Mouse (Mus musculus) ES-E14 (cell line): Measurements from ENCODE around the gene Dapk1. TPM values are rescaled to one million over a fixed set of nuclear protein-coding genes. Genes with fewer than 3 reads are reported as not detected.

ENCODE experiments used
- DNase-seq: peaks from one replicate; pipeline ENCODE4 v3.0.0-alpha.2; 2013; ENCODE audit warnings: low read depth, low spot score
- H3K27ac ChIP-seq: 2 replicates; pipeline ENCODE4 v1.5.1; 2012; ENCODE audit warnings: low read depth, mild to moderate bottlenecking, low read length, moderate library complexity, mixed read lengths; ENCODE audit not compliant: poor library complexity, insufficient read depth, severe bottlenecking
- H3K36me3 ChIP-seq: 2 replicates; pipeline ENCODE4 v1.6.1; 2012; ENCODE audit warnings: mild to moderate bottlenecking, low read length, moderate library complexity, mixed read lengths; ENCODE audit not compliant: control insufficient read depth, poor library complexity, insufficient read depth, severe bottlenecking
- H3K4me1 ChIP-seq, 2 experiments: fragments of 150-350 bp in 1 of 2; sonication (generic) in 1 of 2; 2 replicates each; pipeline ENCODE4 v1.6.1; 2012; ENCODE audit warnings: low read length in 2 of 2, mild to moderate bottlenecking in 1 of 2, mixed read lengths in 1 of 2; ENCODE audit not compliant: control insufficient read depth in 2 of 2, insufficient read depth in 2 of 2, poor library complexity in 1 of 2
- H3K4me3 ChIP-seq, 2 experiments: fragments of 150-350 bp in 1 of 2; sonication (generic) in 1 of 2; 2 replicates each; pipeline ENCODE4 v1.5.1; 2012; ENCODE audit warnings: low read length in 2 of 2, low read depth in 1 of 2, mild to moderate bottlenecking in 1 of 2, mixed read lengths in 1 of 2; ENCODE audit not compliant: insufficient read depth in 1 of 2, poor library complexity in 1 of 2, severe bottlenecking in 1 of 2
- H3K9ac ChIP-seq: 2 replicates; pipeline ENCODE4 v1.6.1; 2012; ENCODE audit warnings: low read depth, mild to moderate bottlenecking, low read length, mixed read lengths; ENCODE audit not compliant: poor library complexity, insufficient read depth, severe bottlenecking
- H3K9me3 ChIP-seq: fragments of 150-350 bp; sonication (generic); 2 replicates; pipeline ENCODE4 v1.6.1; 2012; ENCODE audit warnings: low read depth, mild to moderate bottlenecking, low read length; ENCODE audit not compliant: control insufficient read depth, insufficient read depth
- CHD2 ChIP-seq: IDR thresholded peaks from 2 replicates; pipeline ENCODE4 v1.6.1; 2014; ENCODE audit warnings: mild to moderate bottlenecking, low read depth, low read length, inconsistent platforms
- HCFC1 ChIP-seq: IDR thresholded peaks from 2 replicates; pipeline ENCODE4 v1.6.1; 2012; ENCODE audit warnings: low read length, inconsistent platforms, borderline replicate concordance; ENCODE audit not compliant: insufficient read depth
- MAFK ChIP-seq: IDR thresholded peaks from 2 replicates; pipeline ENCODE4 v1.6.1; 2014; ENCODE audit warnings: mild to moderate bottlenecking, low read depth, low read length, inconsistent platforms; ENCODE audit not compliant: insufficient read depth
- ZC3H11A ChIP-seq: IDR thresholded peaks from 2 replicates; pipeline ENCODE4 v1.6.1; 2012; ENCODE audit warnings: low read depth, mild to moderate bottlenecking, inconsistent platforms, low read length, borderline replicate concordance
- ZNF384 ChIP-seq: IDR thresholded peaks from 2 replicates; pipeline ENCODE4 v1.6.1; 2012; ENCODE audit warnings: low read depth, low read length, inconsistent platforms
- in situ Hi-C, 2 experiments: fragments of 600-800 bp; cut with MboI; formaldehyde crosslinking; loops; one replicate each; pipeline ENCODE4 v1.15.1; 2025; ENCODE audit warnings: low sequenced_read_pairs in 2 of 2, inconsistent platforms in 1 of 2; ENCODE audit not compliant: unreplicated experiment in 2 of 2
- total RNA-seq: library from RNA; depleted of rRNA; stranded (reverse); fragments of 300-350 nt; gene quantifications from 2 replicates; pipeline ENCODE4 v1.2.3, GENCODE M21; 2012; rRNA removed

Gene Dapk1
- total RNA-seq = 18.2 and 19.9 TPM in 2 replicates

- Histone ChIP-seq H3K4me1 (0 out of 4 replicates have a peak, but pooled peaks cover 0 to 4% of the 10 kb centered on the region in 2 experiments), H3K4me3 (peak within 1 kb of the TSS; percentile 71 to 88), H3K36me3 (no peaks in the 10 kb centered on the region; the same call in 1 of the 2 replicates), H3K27ac (no peak within 1 kb of the TSS), H3K9me3 (0 out of 2 replicates have a peak, but pooled peaks cover 4% of the 10 kb centered on the region), H3K9ac (peak within 1 kb of the TSS; percentile 69)
- no peak for TF ChIP-seq HCFC1
- TF ChIP-seq ZC3H11A = no peak
- TF ChIP-seq CHD2 = no peak
- no peak for TF ChIP-seq MAFK
- peak; percentile 84 for TF ChIP-seq ZNF384
- in situ Hi-C loops = no loop called here
- DNase-seq = peak; percentile 42
Measured at GRCm38 (mm10) chr13:60601436-60602415, at the start of gene Dapk1. TSS of gene Dapk1 (plus strand) at chr13:60601947.

DNA sequence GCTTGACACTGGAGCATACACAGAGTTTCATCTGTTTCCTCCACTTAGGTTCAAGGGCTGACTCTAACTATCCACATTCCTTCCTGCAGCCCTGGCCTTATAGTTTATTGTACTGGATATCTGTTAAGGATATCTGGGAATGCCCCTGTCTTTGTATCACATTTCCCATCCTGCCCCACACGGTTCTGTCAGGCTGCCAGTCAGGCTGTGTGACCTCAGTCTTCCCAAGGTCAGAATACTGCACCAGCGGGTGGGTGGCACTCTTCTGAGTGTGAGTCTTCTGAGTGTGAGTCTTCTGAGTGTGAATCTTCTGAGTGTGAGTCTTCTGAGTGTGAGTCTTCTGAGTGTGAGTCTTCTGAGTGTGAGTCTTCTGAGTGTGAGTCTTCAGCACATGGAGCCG, 48.4 kb upstream of the Dapk1 start:
- TF ChIP-seq MAFK (no peak), ZC3H11A (no peak), HCFC1 (no peak), ZNF384 (no peak), CHD2 (no peak)

GRCm38 (mm10) chr13:60556476-60556875, 45.3 kb upstream of the Dapk1 start:
- Histone ChIP-seq H3K9ac (no peak overlapping the region), H3K4me1 (peaks cover 0 to 8% of the 10 kb centered on the region in 2 experiments; a peak in 1 of 4 replicates), H3K36me3 (no peaks in the 10 kb centered on the region), H3K4me3 (no peak overlapping the region), H3K9me3 (no peaks in the 10 kb centered on the region), H3K27ac (no peak overlapping the region)
- DNase-seq = no peak
- in situ Hi-C loops = no loop called here
- TF ChIP-seq ZC3H11A (no peak), CHD2 (no peak), HCFC1 (no peak), ZNF384 (no peak), MAFK (no peak)

More for the DNA sequence above, 48.4 kb upstream of the Dapk1 start:
- Histone ChIP-seq H3K4me3 (no peak overlapping the region), H3K9ac (no peak overlapping the region), H3K27ac (no peak overlapping the region), H3K9me3 (no peaks in the 10 kb centered on the region), H3K36me3 (no peaks in the 10 kb centered on the region), H3K4me1 (peaks cover 0 to 8% of the 10 kb centered on the region in 2 experiments; a peak in 1 of 4 replicates)
- DNase-seq = no peak
- in situ Hi-C loops = no loop called here

DNA sequence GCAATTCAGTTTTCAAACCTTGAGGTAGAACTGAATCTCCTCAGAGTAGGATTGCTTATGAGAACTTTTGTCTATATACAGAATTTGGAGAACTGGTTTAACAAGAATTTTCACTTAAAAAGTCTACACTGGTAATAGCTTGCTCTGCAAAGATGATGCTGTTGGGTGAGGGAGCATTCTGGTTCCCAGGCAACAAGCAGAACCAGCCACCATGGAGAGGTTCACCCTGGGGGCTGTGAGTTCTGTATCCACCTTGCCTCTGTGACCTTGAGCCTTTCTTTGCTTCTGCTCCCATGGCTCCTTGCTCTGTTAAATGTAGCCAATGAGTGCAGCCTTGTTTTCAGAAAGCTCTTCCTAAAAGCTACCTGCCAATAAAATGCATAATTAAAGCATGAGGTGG, 44.8 kb upstream of the Dapk1 start:
- no peak for DNase-seq
- no peak for TF ChIP-seq CHD2
- no peak for TF ChIP-seq HCFC1
- no peak for TF ChIP-seq ZC3H11A
- TF ChIP-seq MAFK = no peak
- no peak for TF ChIP-seq ZNF384
- H3K9me3 ChIP-seq = no peaks in the 10 kb centered on the region
- no peaks in the 10 kb centered on the region for H3K36me3 ChIP-seq
- in situ Hi-C loops = no loop called here
- peaks cover 0 to 8% of the 10 kb centered on the region in 2 experiments; a peak in 1 of 4 replicates for H3K4me1 ChIP-seq
- no peak overlapping the region for H3K9ac ChIP-seq
- no peak overlapping the region for H3K4me3 ChIP-seq
- H3K27ac ChIP-seq = no peak overlapping the region
